Mouse (Mus musculus) layer of hippocampus, adult 18-20 months (tissue): ENCODE measurements around the gene Anapc15. TPM values are rescaled to one million over a fixed set of nuclear protein-coding genes. Genes with fewer than 3 reads are reported as not detected.
"Not testable (repeated sequence)": the region's sequence is repeated elsewhere in the genome, so short reads cannot be mapped to it uniquely, and the experiment has no call there.

Experiments
- DNase-seq, 2 experiments: peaks; one replicate each; pipeline ENCODE4 v3.0.0; 2022; ENCODE audit warnings: low spot score in 2 of 2
- microRNA-seq, 2 experiments: library from miRNA; unstranded; fragments of <30 nt; microRNA quantifications; one replicate each; pipeline ENCODE4 v1.2.0; 2021
- total RNA-seq, 2 experiments: library from RNA; stranded (reverse); gene quantifications; 2 replicates each; pipeline ENCODE4 v1.2.3; 2021

Gene Anapc15
- total RNA-seq, 2 experiments from 2014 or later: 30.5 to 34.9 TPM

DNA sequence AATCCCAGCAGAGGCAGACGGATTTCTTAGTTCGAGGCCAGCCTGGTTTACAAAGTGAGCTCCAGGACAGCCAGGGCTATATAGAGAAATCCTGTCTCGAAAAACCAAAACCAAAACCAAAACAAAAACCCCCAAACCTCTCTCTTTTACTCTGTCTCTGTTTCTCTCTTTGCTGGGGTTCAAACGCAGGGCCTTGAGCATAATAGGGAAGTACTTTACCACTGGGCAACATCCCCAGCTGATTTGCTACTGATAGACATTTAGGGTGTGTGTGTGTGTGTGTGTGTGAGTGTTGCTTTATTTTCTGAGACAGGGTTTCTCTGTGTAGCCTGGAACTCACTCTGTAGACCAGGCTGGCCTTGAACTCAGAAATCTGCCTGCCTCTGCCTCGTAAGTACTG lies 85.5 kb downstream of the Anapc15 start:
- DNase-seq: not testable (repeated sequence)

Small RNA genes lying within 50 kb of the gene (microRNA-seq; reads per million reads assigned to microRNA genes)
- gene Gm22655: 0 reads per million in 2 experiments

Other genes starting within 250 kb of the Anapc15 start
- gene Clpb, start 200.1 kb upstream of the Anapc15 start, total RNA-seq: 10 to 100 TPM; 59.2 to 60.1 TPM
- gene Phox2a, start 45.4 kb upstream of the Anapc15 start, total RNA-seq: not detected
- 10 to 100 TPM; 23.0 to 31.1 TPM for gene Inppl1, start 25.5 kb upstream of the Anapc15 start, total RNA-seq
- gene Folr2, start 6.5 kb upstream of the Anapc15 start, total RNA-seq: under 1 TPM in 1 of 2 experiments, not detected in 1; 0.40 TPM
- 1 to 10 TPM in 1 of 2 experiments, under 1 TPM in 1; 0.76 to 3.0 TPM for gene Folr1, start 7.1 kb downstream of the Anapc15 start, total RNA-seq
- 10 to 100 TPM; 90.2 to 96.3 TPM for gene Lamtor1, start 42.2 kb downstream of the Anapc15 start, total RNA-seq
- gene Tomt, start 42.6 kb downstream of the Anapc15 start, total RNA-seq: not detected
- gene Lrrc51, start 70.2 kb downstream of the Anapc15 start, total RNA-seq: 1 to 10 TPM; 4.9 to 7.9 TPM
- 100 to 1,000 TPM; 108 to 119 TPM for gene Numa1, start 70.4 kb downstream of the Anapc15 start, total RNA-seq
- gene Il18bp, start 155.0 kb downstream of the Anapc15 start, total RNA-seq: 1 to 10 TPM; 5.6 to 6.1 TPM
- gene Rnf121, start 201.8 kb downstream of the Anapc15 start, total RNA-seq: 10 to 100 TPM; 36.5 to 40.4 TPM
- 10 to 100 TPM; 22.4 to 27.0 TPM for gene Xndc1, start 201.8 kb downstream of the Anapc15 start, total RNA-seq
- gene Xntrpc, start 202.0 kb downstream of the Anapc15 start, total RNA-seq: 1 to 10 TPM; 2.0 to 3.3 TPM
- 1 to 10 TPM in 1 of 2 experiments, not detected in 1; 1.9 TPM for gene Trpc2, start 219.4 kb downstream of the Anapc15 start, total RNA-seq
- not detected for gene Art1, start 238.0 kb downstream of the Anapc15 start, total RNA-seq
- gene Art5, start 245.8 kb downstream of the Anapc15 start, total RNA-seq: not detected